Mouse (Mus musculus): ENCODE measurements around the gene Egfl7. TPM values are rescaled to one million over a fixed set of nuclear protein-coding genes. Genes with fewer than 3 reads are reported as not detected.
A peak's percentile ranks its signal among the peaks of the same experiment; 100 is the strongest.

Egfl7 gene
- polyA plus RNA-seq, 1 experiment from 2014 or later, result 61.7 TPM

- Histone ChIP-seq H3K36me3 (ENCODE audit: control insufficient read depth, insufficient read depth) (no peaks in the 10 kb centered on the region), H3K27ac (ENCODE audit: low read length) (no peak overlapping the region), H3K9me3 (ENCODE audit: control insufficient read depth, low read length) (no peaks in the 10 kb centered on the region), H3K27me3 (replicated peaks; ENCODE audit: control insufficient read depth, insufficient read depth, low read length) (peaks cover 21% of the 10 kb centered on the region), H3K4me3 (replicated peaks; ENCODE audit: low read length) (no peak overlapping the region), H3K4me2 (ENCODE audit: low read length) (no peak overlapping the region), H3K9ac (replicated peaks; ENCODE audit: low read depth, low read length) (no peak overlapping the region), H3K4me1 (replicated peaks; ENCODE audit: control insufficient read depth, insufficient read depth, low read length) (peaks cover 2% of the 10 kb centered on the region; the same call in 1 of the 2 replicates)
- 100% methylated on average over 1 of the region's 1 CpGs for WGBS
- no peak for ATAC-seq
These were observed 21.8 kb downstream of the Egfl7 start for GRCm38 (mm10) chr2:26601595-26601994.

- Histone ChIP-seq H3K9ac (replicated peaks; ENCODE audit: low read depth, low read length) (no peak overlapping the region), H3K27me3 (replicated peaks; ENCODE audit: control insufficient read depth, insufficient read depth, low read length) (peaks cover 21% of the 10 kb centered on the region), H3K9me3 (ENCODE audit: control insufficient read depth, low read length) (no peaks in the 10 kb centered on the region), H3K4me1 (replicated peaks; ENCODE audit: control insufficient read depth, insufficient read depth, low read length) (peaks cover 2% of the 10 kb centered on the region; the same call in 1 of the 2 replicates), H3K27ac (ENCODE audit: low read length) (no peak overlapping the region), H3K36me3 (ENCODE audit: control insufficient read depth, insufficient read depth) (no peaks in the 10 kb centered on the region), H3K4me3 (replicated peaks; ENCODE audit: low read length) (no peak overlapping the region), H3K4me2 (ENCODE audit: low read length) (no peak overlapping the region)
- 83% methylated on average over 5 of the region's 5 CpGs for WGBS
- ATAC-seq, result no peak
These were observed 22.8 kb downstream of the Egfl7 start for GRCm38 (mm10) chr2:26602631-26603030.

- Histone ChIP-seq H3K4me2 (ENCODE audit: low read length) (peak overlapping the region; percentile 69), H3K9me3 (ENCODE audit: control insufficient read depth, low read length) (no peaks in the 10 kb centered on the region), H3K36me3 (ENCODE audit: control insufficient read depth, insufficient read depth) (no peaks in the 10 kb centered on the region), H3K27me3 (replicated peaks; ENCODE audit: control insufficient read depth, insufficient read depth, low read length) (peaks cover 21% of the 10 kb centered on the region), H3K4me1 (replicated peaks; ENCODE audit: control insufficient read depth, insufficient read depth, low read length) (peaks cover 2% of the 10 kb centered on the region; the same call in 1 of the 2 replicates), H3K4me3 (replicated peaks; ENCODE audit: low read length) (peak overlapping the region; percentile 55), H3K27ac (ENCODE audit: low read length) (no peak overlapping the region), H3K9ac (replicated peaks; ENCODE audit: low read depth, low read length) (0 out of 2 replicates have a peak overlapping the region, but pooled peaks have one; percentile 57)
- WGBS, result 26% methylated on average over 6 of the region's 6 CpGs
- ATAC-seq, result no peak
These were observed 23.3 kb downstream of the Egfl7 start for GRCm38 (mm10) chr2:26603159-26603558.

GRCm38 (mm10) chr2:26603720-26604671 lies 24.2 kb downstream of the Egfl7 start, which contains the start of gene Agpat2:
Gene Agpat2, minus strand, starts transcription at chr2:26604417.
- Histone ChIP-seq H3K27me3 (replicated peaks; ENCODE audit: control insufficient read depth, insufficient read depth, low read length) (peaks cover 21% of the 10 kb centered on the region), H3K4me2 (ENCODE audit: low read length) (peak within 1 kb of the TSS; percentile 69), H3K9ac (replicated peaks; ENCODE audit: low read depth, low read length) (peak within 1 kb of the TSS; percentile 57), H3K36me3 (ENCODE audit: control insufficient read depth, insufficient read depth) (no peaks in the 10 kb centered on the region), H3K9me3 (ENCODE audit: control insufficient read depth, low read length) (no peaks in the 10 kb centered on the region), H3K4me1 (replicated peaks; ENCODE audit: control insufficient read depth, insufficient read depth, low read length) (peaks cover 2% of the 10 kb centered on the region; the same call in 1 of the 2 replicates), H3K27ac (ENCODE audit: low read length) (no peak within 1 kb of the TSS), H3K4me3 (replicated peaks; ENCODE audit: low read length) (peak within 1 kb of the TSS; percentile 55)
- ATAC-seq, result peak; percentile 82
- WGBS, result under 1% methylated on average over 89 of the region's 103 CpGs

- H3K4me1 ChIP-seq (replicated peaks; ENCODE audit: control insufficient read depth, insufficient read depth, low read length), result peaks cover 2% of the 10 kb centered on the region; the same call in 1 of the 2 replicates
- H3K4me2 ChIP-seq (ENCODE audit: low read length), result no peak overlapping the region
- no peak overlapping the region for H3K4me3 ChIP-seq (replicated peaks; ENCODE audit: low read length)
- no peak for ATAC-seq
- no peak overlapping the region for H3K27ac ChIP-seq (ENCODE audit: low read length)
- 86% methylated on average over 8 of the region's 8 CpGs for WGBS
- no peaks in the 10 kb centered on the region for H3K9me3 ChIP-seq (ENCODE audit: control insufficient read depth, low read length)
- peaks cover 21% of the 10 kb centered on the region for H3K27me3 ChIP-seq (replicated peaks; ENCODE audit: control insufficient read depth, insufficient read depth, low read length)
- H3K36me3 ChIP-seq (ENCODE audit: control insufficient read depth, insufficient read depth), result no peaks in the 10 kb centered on the region
- H3K9ac ChIP-seq (replicated peaks; ENCODE audit: low read depth, low read length), result no peak overlapping the region
These were observed 25.5 kb downstream of the Egfl7 start for GRCm38 (mm10) chr2:26605331-26605730.

- H3K4me1 ChIP-seq (replicated peaks; ENCODE audit: control insufficient read depth, insufficient read depth, low read length), result peaks cover 2% of the 10 kb centered on the region; the same call in 1 of the 2 replicates
- no peaks in the 10 kb centered on the region for H3K9me3 ChIP-seq (ENCODE audit: control insufficient read depth, low read length)
- 91% methylated on average over 3 of the region's 3 CpGs for WGBS
- H3K4me3 ChIP-seq (replicated peaks; ENCODE audit: low read length), result no peak overlapping the region
- no peak for ATAC-seq
- H3K9ac ChIP-seq (replicated peaks; ENCODE audit: low read depth, low read length), result no peak overlapping the region
- no peak overlapping the region for H3K27ac ChIP-seq (ENCODE audit: low read length)
- H3K27me3 ChIP-seq (replicated peaks; ENCODE audit: control insufficient read depth, insufficient read depth, low read length), result peaks cover 21% of the 10 kb centered on the region
- no peak overlapping the region for H3K4me2 ChIP-seq (ENCODE audit: low read length)
- no peaks in the 10 kb centered on the region for H3K36me3 ChIP-seq (ENCODE audit: control insufficient read depth, insufficient read depth)
These were observed 26.8 kb downstream of the Egfl7 start for GRCm38 (mm10) chr2:26606579-26606978.

GRCm38 (mm10) chr2:26607056-26607910 lies 27.5 kb downstream of the Egfl7 start:
- Histone ChIP-seq H3K9me3 (ENCODE audit: control insufficient read depth, low read length) (no peaks in the 10 kb centered on the region), H3K4me1 (replicated peaks; ENCODE audit: control insufficient read depth, insufficient read depth, low read length) (peaks cover 2% of the 10 kb centered on the region; the same call in 1 of the 2 replicates), H3K9ac (replicated peaks; ENCODE audit: low read depth, low read length) (no peak overlapping the region), H3K36me3 (ENCODE audit: control insufficient read depth, insufficient read depth) (no peaks in the 10 kb centered on the region), H3K4me2 (ENCODE audit: low read length) (no peak overlapping the region), H3K27ac (ENCODE audit: low read length) (no peak overlapping the region), H3K4me3 (replicated peaks; ENCODE audit: low read length) (no peak overlapping the region), H3K27me3 (replicated peaks; ENCODE audit: control insufficient read depth, insufficient read depth, low read length) (peaks cover 21% of the 10 kb centered on the region)
- no peak for ATAC-seq
- WGBS, result 63% methylated on average over 6 of the region's 6 CpGs

- Histone ChIP-seq H3K4me1 (replicated peaks; ENCODE audit: control insufficient read depth, insufficient read depth, low read length) (peaks cover 2% of the 10 kb centered on the region; the same call in 1 of the 2 replicates), H3K9me3 (ENCODE audit: control insufficient read depth, low read length) (no peaks in the 10 kb centered on the region), H3K4me3 (replicated peaks; ENCODE audit: low read length) (no peak overlapping the region), H3K27me3 (replicated peaks; ENCODE audit: control insufficient read depth, insufficient read depth, low read length) (peaks cover 8% of the 10 kb centered on the region), H3K36me3 (ENCODE audit: control insufficient read depth, insufficient read depth) (no peaks in the 10 kb centered on the region), H3K4me2 (ENCODE audit: low read length) (no peak overlapping the region), H3K9ac (replicated peaks; ENCODE audit: low read depth, low read length) (no peak overlapping the region), H3K27ac (ENCODE audit: low read length) (no peak overlapping the region)
- no peak for ATAC-seq
These were observed 29.0 kb downstream of the Egfl7 start for GRCm38 (mm10) chr2:26608781-26609180.

GRCm38 (mm10) chr2:26609261-26609661 lies 29.4 kb downstream of the Egfl7 start:
- Histone ChIP-seq H3K36me3 (ENCODE audit: control insufficient read depth, insufficient read depth) (no peaks in the 10 kb centered on the region), H3K9me3 (ENCODE audit: control insufficient read depth, low read length) (no peaks in the 10 kb centered on the region), H3K4me3 (replicated peaks; ENCODE audit: low read length) (no peak overlapping the region), H3K9ac (replicated peaks; ENCODE audit: low read depth, low read length) (no peak overlapping the region), H3K4me1 (replicated peaks; ENCODE audit: control insufficient read depth, insufficient read depth, low read length) (peaks cover 2% of the 10 kb centered on the region; the same call in 1 of the 2 replicates), H3K27ac (ENCODE audit: low read length) (no peak overlapping the region), H3K27me3 (replicated peaks; ENCODE audit: control insufficient read depth, insufficient read depth, low read length) (peaks cover 4% of the 10 kb centered on the region), H3K4me2 (ENCODE audit: low read length) (no peak overlapping the region)
- ATAC-seq, result no peak
